Mouse (Mus musculus) kidney, postnatal 0 days (tissue): ENCODE results near the gene Tma7. TPM values are rescaled to one million over a fixed set of nuclear protein-coding genes. Genes with fewer than 3 reads are reported as not detected.

ENCODE experiments used
- ATAC-seq: fragments of 200-750 bp; cut with Nextera tagmentation; replicated peaks from 2 replicates; pipeline ENCODE4 v1.8.0; 2017; ENCODE audit warnings: low read depth, moderate number of reproducible peaks, moderate TSS enrichment, moderate library complexity; ENCODE audit not compliant: low FRiP score
- DNase-seq: peaks from one replicate; pipeline ENCODE4 v3.0.0-alpha.2; 2016; ENCODE audit warnings: low spot score
- H3K27ac ChIP-seq: fragments of 300-500 bp; sonication (generic); 2 replicates; pipeline ENCODE4 v1.5.1; 2014; ENCODE audit warnings: mild to moderate bottlenecking
- H3K27me3 ChIP-seq: fragments of 300-500 bp; sonication (generic); 2 replicates; pipeline ENCODE4 v1.6.1; 2014; ENCODE audit warnings: low read length, mixed read lengths; ENCODE audit not compliant: insufficient read depth
- H3K36me3 ChIP-seq: fragments of 300-500 bp; sonication (generic); 2 replicates; pipeline ENCODE4 v1.6.1; 2014; ENCODE audit warnings: low read length, mixed read lengths; ENCODE audit not compliant: insufficient read depth
- H3K4me1 ChIP-seq: fragments of 300-500 bp; sonication (generic); replicated peaks from 2 replicates; pipeline ENCODE4 v1.6.1; 2014; ENCODE audit warnings: antibody characterized with exemption, low read length, mixed read lengths; ENCODE audit not compliant: insufficient read depth
- H3K4me2 ChIP-seq: fragments of 300-500 bp; sonication (generic); 2 replicates; pipeline ENCODE4 v1.6.1; 2014; ENCODE audit warnings: mild to moderate bottlenecking, low read length, moderate library complexity, mixed read lengths
- H3K4me3 ChIP-seq: fragments of 300-500 bp; sonication (generic); replicated peaks from 2 replicates; pipeline ENCODE4 v1.5.1; 2014; ENCODE audit warnings: low read depth, low read length
- H3K9ac ChIP-seq: fragments of 300-500 bp; sonication (generic); 2 replicates; pipeline ENCODE4 v1.6.1; 2014; ENCODE audit warnings: low read depth, low read length
- H3K9me3 ChIP-seq: fragments of 300-500 bp; sonication (generic); replicated peaks from 2 replicates; pipeline ENCODE4 v1.6.1; 2016; ENCODE audit warnings: low read length, inconsistent platforms, mixed read lengths
- CTCF ChIP-seq: IDR thresholded peaks from 2 replicates; pipeline ENCODE4 v1.5.1; 2016; ENCODE audit warnings: antibody characterized with exemption, low read depth, mild to moderate bottlenecking, moderate library complexity
- WGBS: fragments of 180-500 bp; shearing (Covaris S2); extraction: QIAGEN DNeasy Blood & Tissue Kit; methylation state at CpG from one replicate; pipeline ENCODE4 v1.1.7; 2014; 5-methylcytosine and 5-hydroxymethylcytosine counted together
- polyA plus RNA-seq: library from polyadenylated mRNA; unstranded; fragments of >200 nt; fragmentation: Nextera tagmentation; extraction: Ambion mirVana; gene quantifications from 2 replicates; pipeline ENCODE4 v1.2.1, GENCODE M21; 2015

Tma7 gene
- polyA plus RNA-seq, 1 experiment from 2014 or later: 680 TPM

GRCm38 (mm10) chr9:109105011-109105410, 22.6 kb upstream of the Tma7 start:
- TF ChIP-seq CTCF: no peak
- 66% methylated on average over 12 of the region's 12 CpGs for WGBS
- no peak overlapping the region for H3K4me3 ChIP-seq
- no peak overlapping the region for H3K4me2 ChIP-seq
- no peaks in the 10 kb centered on the region for H3K27me3 ChIP-seq
- peak overlapping the region; percentile 26; the same call in 1 of the 2 replicates for H3K27ac ChIP-seq
- peaks cover 16% of the 10 kb centered on the region for H3K4me1 ChIP-seq
- peak; percentile 11; the same call in 1 of the 2 replicates for ATAC-seq
- no peak for DNase-seq
- no peaks in the 10 kb centered on the region for H3K9me3 ChIP-seq
- peaks cover 46% of the 10 kb centered on the region for H3K36me3 ChIP-seq
- H3K9ac ChIP-seq: 0 out of 2 replicates have a peak overlapping the region, but pooled peaks have one; percentile 20

GRCm38 (mm10) chr9:109104083-109104482, 21.7 kb upstream of the Tma7 start:
- Histone ChIP-seq H3K9ac (0 out of 2 replicates have a peak overlapping the region, but pooled peaks have one; percentile 23), H3K36me3 (peaks cover 37% of the 10 kb centered on the region), H3K4me3 (no peak overlapping the region), H3K27ac (no peak overlapping the region), H3K4me1 (peaks cover 23% of the 10 kb centered on the region), H3K9me3 (no peaks in the 10 kb centered on the region), H3K4me2 (no peak overlapping the region), H3K27me3 (no peaks in the 10 kb centered on the region)
- no peak for ATAC-seq
- 90% methylated on average over 9 of the region's 9 CpGs for WGBS
- no peak for TF ChIP-seq CTCF
- DNase-seq: no peak

- DNase-seq (no peak), ATAC-seq (no peak)
- no peaks in the 10 kb centered on the region for H3K9me3 ChIP-seq
- no peaks in the 10 kb centered on the region for H3K27me3 ChIP-seq
- TF ChIP-seq CTCF: no peak
- H3K27ac ChIP-seq: no peak overlapping the region
- peaks cover 31% of the 10 kb centered on the region for H3K4me1 ChIP-seq
- H3K36me3 ChIP-seq: peaks cover 28% of the 10 kb centered on the region; the same call in 1 of the 2 replicates
- no peak overlapping the region for H3K4me3 ChIP-seq
- H3K4me2 ChIP-seq: no peak overlapping the region
- no peak overlapping the region for H3K9ac ChIP-seq
- 68% methylated on average over 7 of the region's 7 CpGs for WGBS
Observed at GRCm38 (mm10) chr9:109103250-109103649, 20.9 kb upstream of the Tma7 start.

GRCm38 (mm10) chr9:109102541-109102940, 20.2 kb upstream of the Tma7 start:
- no peak for ATAC-seq
- Histone ChIP-seq H3K9me3 (no peaks in the 10 kb centered on the region), H3K27me3 (no peaks in the 10 kb centered on the region), H3K4me3 (no peak overlapping the region), H3K27ac (no peak overlapping the region), H3K36me3 (peaks cover 28% of the 10 kb centered on the region; the same call in 1 of the 2 replicates), H3K4me2 (no peak overlapping the region), H3K9ac (no peak overlapping the region), H3K4me1 (peaks cover 38% of the 10 kb centered on the region)
- WGBS: 92% methylated on average over 3 of the region's 3 CpGs
- DNase-seq: no peak
- TF ChIP-seq CTCF: no peak

- Histone ChIP-seq H3K9me3 (no peaks in the 10 kb centered on the region), H3K27me3 (no peaks in the 10 kb centered on the region), H3K27ac (no peak overlapping the region), H3K36me3 (peaks cover 28% of the 10 kb centered on the region; the same call in 1 of the 2 replicates), H3K9ac (no peak overlapping the region), H3K4me3 (no peak overlapping the region), H3K4me2 (no peak overlapping the region), H3K4me1 (peaks cover 40% of the 10 kb centered on the region)
- ATAC-seq (no peak), DNase-seq (no peak)
- no peak for TF ChIP-seq CTCF
- 91% methylated on average over 5 of the region's 5 CpGs for WGBS
Observed at GRCm38 (mm10) chr9:109101933-109102445, 19.6 kb upstream of the Tma7 start.

- Histone ChIP-seq H3K9ac (no peak overlapping the region), H3K4me2 (no peak overlapping the region), H3K4me1 (peaks cover 30% of the 10 kb centered on the region), H3K27me3 (no peaks in the 10 kb centered on the region), H3K4me3 (no peak overlapping the region), H3K36me3 (peaks cover 19% of the 10 kb centered on the region; the same call in 1 of the 2 replicates), H3K27ac (peak overlapping the region; percentile 31; the same call in 1 of the 2 replicates), H3K9me3 (no peaks in the 10 kb centered on the region)
- DNase-seq: no peak
- TF ChIP-seq CTCF: no peak
- WGBS: 85% methylated on average over 20 of the region's 20 CpGs
- no peak for ATAC-seq
Observed at GRCm38 (mm10) chr9:109100307-109100928, 18.0 kb upstream of the Tma7 start.
